Mouse (Mus musculus) lung, postnatal 14 days (tissue): ENCODE measurements around the gene Tns2.
A peak's percentile ranks its signal among the peaks of the same experiment; 100 is the strongest.

Source experiments
- DNase-seq: peaks from one replicate; pipeline ENCODE4 v3.0.0; 2021

Gene Tns2

GRCm38 (mm10) chr15:102110701-102111494 lies 10.7 kb downstream of the Tns2 start:
- DNase-seq: no peak

GRCm38 (mm10) chr15:102111495-102111829 lies 11.2 kb downstream of the Tns2 start:
- DNase-seq: no peak

- DNase-seq: no peak
Observed at GRCm38 (mm10) chr15:102112181-102112580, 12.0 kb downstream of the Tns2 start.

- no peak for DNase-seq
Observed at GRCm38 (mm10) chr15:102112827-102113226, 12.6 kb downstream of the Tns2 start.

- DNase-seq: no peak
Observed at GRCm38 (mm10) chr15:102113674-102114073, 13.5 kb downstream of the Tns2 start.

- no peak for DNase-seq
Observed at GRCm38 (mm10) chr15:102114651-102115260, 14.5 kb downstream of the Tns2 start.

- DNase-seq: no peak
Observed at GRCm38 (mm10) chr15:102115731-102116231, 15.6 kb downstream of the Tns2 start.

- DNase-seq: no peak
Observed at GRCm38 (mm10) chr15:102116753-102117415, 16.7 kb downstream of the Tns2 start.

GRCm38 (mm10) chr15:102117461-102118443 lies 17.5 kb downstream of the Tns2 start:
- DNase-seq: no peak

GRCm38 (mm10) chr15:102118591-102118990 lies 18.4 kb downstream of the Tns2 start:
- DNase-seq: no peak

GRCm38 (mm10) chr15:102119121-102119830 lies 19.1 kb downstream of the Tns2 start:
- DNase-seq: no peak

- DNase-seq: no peak
Observed at GRCm38 (mm10) chr15:102119831-102120170, 19.6 kb downstream of the Tns2 start.

GRCm38 (mm10) chr15:102120530-102120929 lies 20.3 kb downstream of the Tns2 start:
- DNase-seq: no peak

GRCm38 (mm10) chr15:102126303-102126702 lies 26.1 kb downstream of the Tns2 start:
- DNase-seq: peak; percentile 67

- no peak for DNase-seq
Observed at GRCm38 (mm10) chr15:102133314-102133713, 33.1 kb downstream of the Tns2 start.

GRCm38 (mm10) chr15:102134709-102135108 lies 34.5 kb downstream of the Tns2 start:
- no peak for DNase-seq

- DNase-seq: no peak
Observed at GRCm38 (mm10) chr15:102135522-102136128, 35.4 kb downstream of the Tns2 start.

GRCm38 (mm10) chr15:102136129-102136758 lies 36.0 kb downstream of the Tns2 start, which contains the start of gene Spryd3:
Gene Spryd3, minus strand, starts transcription at chr15:102136234.
- DNase-seq: peak; percentile 97

- no peak for DNase-seq
Observed at GRCm38 (mm10) chr15:102141120-102141519, 40.9 kb downstream of the Tns2 start.

GRCm38 (mm10) chr15:102142914-102143912 lies 43.0 kb downstream of the Tns2 start:
- DNase-seq: peak; percentile 81
